Mouse (Mus musculus) intestine, embryonic 14.5 days (tissue): Measurements from ENCODE around the gene Thbs4. TPM values are rescaled to one million over a fixed set of nuclear protein-coding genes. Genes with fewer than 3 reads are reported as not detected.
A peak's percentile ranks its signal among the peaks of the same experiment; 100 is the strongest.
"Not testable (repeated sequence)": the region's sequence is repeated elsewhere in the genome, so short reads cannot be mapped to it uniquely, and the experiment has no call there.

Source experiments
- ATAC-seq: fragments of 200-750 bp; cut with Nextera tagmentation; replicated peaks from 2 replicates; pipeline ENCODE4 v1.8.0; 2017; ENCODE audit warnings: low read depth, moderate number of reproducible peaks, moderate TSS enrichment, moderate library complexity; ENCODE audit not compliant: low FRiP score, low TSS enrichment
- DNase-seq: peaks from one replicate; pipeline ENCODE4 v3.0.0-alpha.2; 2018; ENCODE audit warnings: low spot score
- H3K27ac ChIP-seq: fragments of 300-500 bp; sonication (generic); 2 replicates; pipeline ENCODE4 v1.5.1; 2014; ENCODE audit warnings: low read depth, mild to moderate bottlenecking, control low read depth
- H3K27me3 ChIP-seq: fragments of 300-500 bp; sonication (generic); replicated peaks from 2 replicates; pipeline ENCODE4 v1.6.1; 2014; ENCODE audit warnings: low read length, control low read depth; ENCODE audit not compliant: control insufficient read depth, insufficient read depth
- H3K36me3 ChIP-seq: fragments of 300-500 bp; sonication (generic); 2 replicates; pipeline ENCODE4 v1.6.1; 2014; ENCODE audit warnings: low read length, control low read depth; ENCODE audit not compliant: control insufficient read depth, insufficient read depth
- H3K4me1 ChIP-seq: fragments of 300-500 bp; sonication (generic); replicated peaks from 2 replicates; pipeline ENCODE4 v1.6.1; 2014; ENCODE audit warnings: low read length, control low read depth, mixed read lengths; ENCODE audit not compliant: control insufficient read depth, insufficient read depth
- H3K4me2 ChIP-seq: fragments of 300-500 bp; sonication (generic); 2 replicates; pipeline ENCODE4 v1.6.1; 2014; ENCODE audit warnings: low read length
- H3K4me3 ChIP-seq: fragments of 300-500 bp; sonication (generic); 2 replicates; pipeline ENCODE4 v1.5.1; 2014; ENCODE audit warnings: low read depth, low read length, control low read depth, mixed read lengths
- H3K9ac ChIP-seq: fragments of 300-500 bp; sonication (generic); 2 replicates; pipeline ENCODE4 v1.6.1; 2014; ENCODE audit warnings: mild to moderate bottlenecking, low read length
- H3K9me3 ChIP-seq: fragments of 300-500 bp; sonication (generic); 2 replicates; pipeline ENCODE4 v1.6.1; 2016; ENCODE audit warnings: low read length, control low read depth; ENCODE audit not compliant: control insufficient read depth
- WGBS: fragments of 180-500 bp; shearing (Covaris S2); extraction: QIAGEN DNeasy Blood & Tissue Kit; methylation state at CpG from one replicate; pipeline ENCODE4 v1.1.7; 2014; 5-methylcytosine and 5-hydroxymethylcytosine counted together
- polyA plus RNA-seq: library from polyadenylated mRNA; unstranded; fragments of >200 nt; fragmentation: Nextera tagmentation; extraction: Ambion mirVana; gene quantifications from 2 replicates; pipeline ENCODE4 v1.2.1, GENCODE M21; 2014

Gene Thbs4
- polyA plus RNA-seq = 30.2 and 37.1 TPM in 2 replicates

DNA sequence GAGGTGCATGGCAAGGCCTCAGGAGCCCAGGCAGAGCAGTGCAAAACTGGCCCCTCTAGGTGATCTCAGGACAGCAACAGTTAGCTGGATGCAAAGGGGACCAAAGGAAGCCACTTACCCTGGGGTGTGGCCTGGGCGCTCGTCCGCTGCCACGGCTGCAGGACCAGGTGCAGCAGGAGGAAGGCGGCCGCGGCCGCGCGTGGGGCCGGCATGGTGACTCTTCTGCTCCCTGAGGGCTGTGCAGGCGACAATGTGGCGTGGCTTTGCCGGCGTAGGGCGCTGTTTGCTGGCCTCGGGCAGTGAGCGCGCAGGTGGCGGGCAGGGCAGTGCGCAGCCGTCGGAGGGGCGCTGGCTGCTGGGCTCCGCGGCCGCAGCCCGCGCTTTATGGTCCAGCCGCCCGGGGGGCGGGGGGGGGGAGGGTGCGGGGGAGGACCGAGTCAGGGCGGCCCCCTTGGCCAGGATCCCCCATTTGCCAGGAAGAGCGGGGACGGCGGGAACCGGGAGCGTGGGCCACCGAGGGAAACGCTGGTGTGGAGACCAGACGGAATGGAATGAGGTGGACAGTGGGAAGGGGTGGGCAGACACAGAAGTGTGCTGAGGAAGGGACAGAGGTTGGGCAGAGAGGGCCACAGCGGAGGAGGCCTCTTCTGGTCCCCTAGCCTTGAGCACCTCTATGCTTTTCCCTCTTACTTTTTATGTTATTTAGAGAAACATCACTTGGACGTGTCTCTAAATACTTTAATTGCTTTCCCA lies at the start of gene Thbs4:
Gene Thbs4 (minus strand): TSS at position 357 of the 753 bp plus-strand sequence.
- DNase-seq = peak; percentile 65
- no peak; the same call in 1 of the 2 replicates for ATAC-seq
- peak within 1 kb of the TSS; percentile 27 for H3K4me3 ChIP-seq
- no peaks in the 10 kb centered on the region; the same call in 1 of the 2 replicates for H3K27me3 ChIP-seq
- H3K4me1 ChIP-seq = no peaks in the 10 kb centered on the region; the same call in 1 of the 2 replicates
- H3K4me2 ChIP-seq = peak within 1 kb of the TSS; percentile 48
- no peak within 1 kb of the TSS for H3K27ac ChIP-seq
- no peaks in the 10 kb centered on the region for H3K36me3 ChIP-seq
- H3K9me3 ChIP-seq = no peaks in the 10 kb centered on the region
- peak within 1 kb of the TSS; percentile 3; the same call in 1 of the 2 replicates for H3K9ac ChIP-seq
- 6% methylated on average over 42 of the region's 45 CpGs for WGBS

DNA sequence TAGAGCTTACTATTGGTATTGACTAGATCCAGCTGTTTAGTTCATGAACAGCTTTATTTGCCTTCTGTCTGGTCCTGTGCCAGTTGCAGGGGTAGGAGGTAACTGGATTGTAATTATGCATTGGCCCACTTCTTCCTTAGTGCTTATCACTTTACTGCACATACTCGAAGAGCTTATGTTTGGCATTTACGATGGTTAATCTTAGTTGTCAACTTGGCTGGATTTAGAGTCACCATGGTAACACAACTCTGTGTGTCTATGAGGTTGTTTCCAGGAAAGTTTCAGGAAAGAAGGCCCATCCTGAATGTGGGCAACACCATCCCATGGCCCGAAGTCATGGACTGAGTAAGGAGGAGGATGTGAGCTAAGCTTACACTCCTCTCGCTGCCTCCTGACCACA lies 38.5 kb upstream of the Thbs4 start:
- H3K27ac ChIP-seq = no peak overlapping the region
- H3K9ac ChIP-seq = no peak overlapping the region
- H3K4me1 ChIP-seq = peaks cover 14% of the 10 kb centered on the region
- no peak overlapping the region for H3K4me3 ChIP-seq
- 71% methylated on average over 4 of the region's 4 CpGs for WGBS
- no peak for DNase-seq
- ATAC-seq = no peak
- no peaks in the 10 kb centered on the region for H3K9me3 ChIP-seq
- no peaks in the 10 kb centered on the region for H3K36me3 ChIP-seq
- H3K27me3 ChIP-seq = no peaks in the 10 kb centered on the region
- no peak overlapping the region for H3K4me2 ChIP-seq

- DNase-seq (no peak), ATAC-seq (0 out of 2 replicates have a peak, but pooled peaks have one; percentile 27)
- Histone ChIP-seq H3K4me3 (no peak overlapping the region), H3K4me1 (peaks cover 14% of the 10 kb centered on the region), H3K27me3 (no peaks in the 10 kb centered on the region), H3K4me2 (peak overlapping the region; percentile 38), H3K9ac (no peak overlapping the region), H3K27ac (peak overlapping the region; percentile 63), H3K36me3 (no peaks in the 10 kb centered on the region), H3K9me3 (no peaks in the 10 kb centered on the region)
- 20% methylated on average over 10 of the region's 10 CpGs for WGBS
Observed at GRCm38 (mm10) chr13:92828820-92829219, 34.2 kb upstream of the Thbs4 start.

DNA sequence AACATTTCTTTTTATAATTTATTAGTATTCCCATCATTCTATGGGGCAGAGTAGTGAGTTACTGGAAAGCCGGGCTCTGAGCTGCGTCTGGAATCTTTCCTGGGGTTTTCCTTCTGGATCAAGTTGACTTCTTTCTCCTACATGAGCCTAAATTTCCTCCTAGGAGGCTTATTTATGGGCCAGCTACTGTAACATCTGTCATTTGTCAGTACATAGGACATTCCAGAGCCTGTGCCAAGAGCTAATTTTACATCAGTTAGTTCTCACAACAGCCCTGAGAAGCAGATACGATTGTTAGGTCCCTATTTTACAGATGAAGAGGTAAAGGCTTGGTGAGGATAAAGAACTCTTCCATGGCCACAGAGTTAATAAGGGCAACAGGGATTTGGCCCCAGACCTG lies 22.7 kb upstream of the Thbs4 start:
- no peaks in the 10 kb centered on the region for H3K36me3 ChIP-seq
- H3K4me1 ChIP-seq = no peaks in the 10 kb centered on the region
- ATAC-seq (no peak), DNase-seq (no peak)
- H3K27ac ChIP-seq = no peak overlapping the region
- H3K4me2 ChIP-seq = no peak overlapping the region
- no peak overlapping the region for H3K4me3 ChIP-seq
- no peaks in the 10 kb centered on the region for H3K9me3 ChIP-seq
- WGBS = 25% methylated on average over 3 of the region's 3 CpGs
- no peaks in the 10 kb centered on the region for H3K27me3 ChIP-seq
- H3K9ac ChIP-seq = no peak overlapping the region

- H3K27me3 ChIP-seq = no peaks in the 10 kb centered on the region
- no peak overlapping the region for H3K4me2 ChIP-seq
- H3K4me1 ChIP-seq = no peaks in the 10 kb centered on the region
- H3K9me3 ChIP-seq = no peaks in the 10 kb centered on the region
- no peak overlapping the region for H3K9ac ChIP-seq
- 76% methylated on average over 5 of the region's 5 CpGs for WGBS
- DNase-seq (no peak), ATAC-seq (no peak)
- no peak overlapping the region for H3K27ac ChIP-seq
- H3K4me3 ChIP-seq = no peak overlapping the region
- H3K36me3 ChIP-seq = no peaks in the 10 kb centered on the region
Observed at GRCm38 (mm10) chr13:92816329-92816728, 21.7 kb upstream of the Thbs4 start.

DNA sequence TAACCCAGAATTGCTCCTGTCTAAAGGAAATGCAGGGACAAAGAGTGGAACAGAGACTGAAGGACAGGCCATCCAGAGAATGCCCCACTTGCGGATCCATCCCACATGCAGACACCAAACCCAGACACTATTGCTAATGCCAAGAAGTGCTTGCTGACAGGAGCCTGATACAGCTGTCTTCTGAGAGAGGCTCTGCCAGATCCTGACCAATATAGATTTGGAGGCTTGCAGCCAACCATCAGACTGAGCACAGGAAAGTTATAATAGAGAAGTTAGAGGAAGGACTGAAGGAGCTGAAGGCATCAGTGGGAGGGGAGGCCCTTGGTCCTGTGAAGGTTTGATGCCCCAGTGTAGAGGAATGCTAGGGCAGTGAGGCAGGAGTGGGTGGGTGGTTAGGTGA lies 16.0 kb upstream of the Thbs4 start:
- 88% methylated on average over 1 of the region's 1 CpGs for WGBS

DNA sequence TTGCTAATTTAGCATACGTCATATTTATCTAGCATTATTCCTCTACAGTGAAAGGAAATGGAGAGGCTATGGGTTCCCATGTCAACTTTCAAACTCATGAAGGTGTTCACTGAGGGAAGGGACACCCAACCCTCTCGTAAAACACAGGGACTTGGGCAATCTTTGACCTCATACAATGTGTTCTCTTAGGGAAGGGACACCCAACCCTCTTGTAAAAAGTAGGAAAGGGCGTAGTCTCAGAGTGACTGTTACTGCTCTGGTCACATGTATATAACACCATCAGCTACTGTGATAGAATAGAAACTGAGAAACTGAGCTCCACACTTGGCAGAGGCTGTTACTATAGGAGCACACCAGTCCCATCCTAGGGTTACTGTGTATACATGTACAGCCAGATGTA lies 13.2 kb upstream of the Thbs4 start:
- Histone ChIP-seq H3K9ac (no peak overlapping the region), H3K27ac (no peak overlapping the region), H3K27me3 (no peaks in the 10 kb centered on the region), H3K4me2 (no peak overlapping the region), H3K4me1 (no peaks in the 10 kb centered on the region), H3K4me3 (no peak overlapping the region), H3K36me3 (no peaks in the 10 kb centered on the region), H3K9me3 (no peaks in the 10 kb centered on the region)
- DNase-seq (no peak), ATAC-seq (no peak)
- 89% methylated on average over 3 of the region's 3 CpGs for WGBS

More for the DNA sequence above, 16.0 kb upstream of the Thbs4 start:
- DNase-seq, H3K4me1 ChIP-seq, H3K9ac ChIP-seq, H3K4me3 ChIP-seq, H3K9me3 ChIP-seq, ATAC-seq, H3K36me3 ChIP-seq, H3K27me3 ChIP-seq, H3K27ac ChIP-seq, H3K4me2 ChIP-seq: not testable (repeated sequence)

DNA sequence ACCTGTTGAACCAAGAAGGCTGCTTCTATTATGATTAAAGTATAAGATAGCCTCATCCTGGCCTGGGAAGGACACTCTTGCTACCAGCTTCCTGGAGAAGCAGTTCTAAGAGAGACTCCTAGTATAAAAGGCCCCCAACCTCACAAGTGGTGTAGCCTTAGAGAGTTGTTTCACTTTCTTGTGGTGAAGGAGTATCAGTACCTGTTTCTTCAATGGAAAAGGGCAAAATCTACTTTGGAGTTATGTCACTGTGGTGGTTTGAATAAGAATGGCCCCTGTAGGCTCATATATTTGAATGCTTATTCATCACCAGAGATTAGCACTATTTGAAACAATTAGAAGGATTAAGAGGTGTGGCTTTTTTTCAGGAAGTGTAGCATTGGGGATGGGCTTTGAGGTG lies 12.2 kb upstream of the Thbs4 start:
- H3K27ac ChIP-seq = no peak overlapping the region
- no peak overlapping the region for H3K9ac ChIP-seq
- H3K36me3 ChIP-seq = no peaks in the 10 kb centered on the region
- no peaks in the 10 kb centered on the region for H3K27me3 ChIP-seq
- no peaks in the 10 kb centered on the region for H3K9me3 ChIP-seq
- no peaks in the 10 kb centered on the region for H3K4me1 ChIP-seq
- DNase-seq (no peak), ATAC-seq (no peak)
- no peak overlapping the region for H3K4me2 ChIP-seq
- no peak overlapping the region for H3K4me3 ChIP-seq
